Mouse (Mus musculus) liver, embryonic 16.5 days (tissue): Measurements from ENCODE around the gene Car7. TPM values are rescaled to one million over a fixed set of nuclear protein-coding genes. Genes with fewer than 3 reads are reported as not detected.

Experiments used
- ATAC-seq: fragments of 200-750 bp; cut with Nextera tagmentation; 2 replicates; pipeline ENCODE4 v1.8.0; 2017; ENCODE audit warnings: low read depth, mild to moderate bottlenecking, moderate number of reproducible peaks, moderate library complexity
- H3K27ac ChIP-seq: fragments of 300-500 bp; sonication (generic); 2 replicates; pipeline ENCODE4 v1.5.1; 2014; ENCODE audit warnings: mild to moderate bottlenecking, low read length
- H3K27me3 ChIP-seq: fragments of 300-500 bp; sonication (generic); 2 replicates; pipeline ENCODE4 v1.6.1; 2014; ENCODE audit warnings: low read depth, low read length, mixed read lengths; ENCODE audit not compliant: control insufficient read depth, insufficient read depth
- H3K36me3 ChIP-seq: fragments of 300-500 bp; sonication (generic); 2 replicates; pipeline ENCODE4 v1.6.1; 2014; ENCODE audit warnings: mild to moderate bottlenecking; ENCODE audit not compliant: control insufficient read depth, insufficient read depth
- H3K4me1 ChIP-seq: fragments of 300-500 bp; sonication (generic); 2 replicates; pipeline ENCODE4 v1.6.1; 2014; ENCODE audit warnings: low read depth, low read length, mixed read lengths; ENCODE audit not compliant: control insufficient read depth
- H3K4me2 ChIP-seq: fragments of 300-500 bp; sonication (generic); 2 replicates; pipeline ENCODE4 v1.6.1; 2014; ENCODE audit warnings: low read depth, low read length, mixed read lengths
- H3K4me3 ChIP-seq: fragments of 300-500 bp; sonication (generic); 2 replicates; pipeline ENCODE4 v1.5.1; 2014; ENCODE audit warnings: low read depth, mild to moderate bottlenecking, low read length
- H3K9ac ChIP-seq: fragments of 300-500 bp; sonication (generic); 2 replicates; pipeline ENCODE4 v1.6.1; 2014; ENCODE audit warnings: low read depth, low read length
- H3K9me3 ChIP-seq: fragments of 300-500 bp; sonication (generic); replicated peaks from 2 replicates; pipeline ENCODE4 v1.6.1; 2016; ENCODE audit warnings: low read length; ENCODE audit not compliant: control insufficient read depth
- WGBS: fragments of 180-500 bp; shearing (Covaris S2); extraction: QIAGEN DNeasy Blood & Tissue Kit; methylation state at CpG from one replicate; pipeline ENCODE4 v1.1.7; 2014; ENCODE audit not compliant: insufficient replicate concordance; 5-methylcytosine and 5-hydroxymethylcytosine counted together
- polyA plus RNA-seq: library from polyadenylated mRNA; unstranded; fragments of >200 nt; fragmentation: Nextera tagmentation; extraction: Ambion mirVana; gene quantifications from 2 replicates; pipeline ENCODE4 v1.2.1, GENCODE M21; 2015

The Car7 gene
- polyA plus RNA-seq, 1 experiment from 2014 or later, result 2.0 TPM

- Histone ChIP-seq H3K4me3 (peak overlapping the region; percentile 87), H3K9me3 (no peaks in the 10 kb centered on the region), H3K9ac (no peak overlapping the region; the same call in 1 of the 2 replicates), H3K27me3 (peaks cover 19% of the 10 kb centered on the region), H3K4me2 (peak overlapping the region; percentile 82), H3K4me1 (peaks cover 26% of the 10 kb centered on the region), H3K27ac (no peak overlapping the region), H3K36me3 (no peaks in the 10 kb centered on the region)
- WGBS, result 69% methylated on average over 4 of the region's 4 CpGs
- ATAC-seq, result no peak
Observed at GRCm38 (mm10) chr8:104536028-104536427, 1.5 kb downstream of the Car7 start.

- Histone ChIP-seq H3K4me1 (peaks cover 20% of the 10 kb centered on the region), H3K36me3 (no peaks in the 10 kb centered on the region), H3K4me2 (no peak overlapping the region), H3K9ac (no peak overlapping the region), H3K27me3 (peaks cover 45% of the 10 kb centered on the region), H3K9me3 (no peaks in the 10 kb centered on the region), H3K27ac (no peak overlapping the region), H3K4me3 (no peak overlapping the region)
- WGBS, result 69% methylated on average over 4 of the region's 4 CpGs
- ATAC-seq, result no peak
Observed at GRCm38 (mm10) chr8:104538896-104539295, 4.4 kb downstream of the Car7 start.

DNA sequence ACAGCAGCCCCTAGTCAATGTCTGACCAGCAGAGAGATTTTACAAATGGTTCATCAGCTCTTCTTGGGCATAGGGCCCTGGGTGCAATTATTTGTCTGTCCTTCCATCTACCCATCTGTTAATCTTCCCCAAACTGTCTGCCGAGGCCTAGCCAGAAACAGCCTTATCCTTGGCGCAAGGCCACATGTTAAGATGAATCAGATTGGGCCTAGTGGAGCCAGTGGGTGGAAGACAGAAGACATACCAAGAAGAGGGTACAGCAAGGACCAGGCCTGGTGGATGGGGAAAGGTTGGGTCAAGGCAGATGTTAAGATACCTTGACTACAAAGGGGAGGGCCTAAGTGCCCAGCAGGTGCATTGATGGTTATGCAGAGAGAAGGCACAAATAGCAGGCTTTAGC, 5.1 kb downstream of the Car7 start:
- peaks cover 20% of the 10 kb centered on the region for H3K4me1 ChIP-seq
- WGBS, result 58% methylated on average over 2 of the region's 2 CpGs
- ATAC-seq, result no peak
- H3K27me3 ChIP-seq, result peaks cover 45% of the 10 kb centered on the region
- H3K9me3 ChIP-seq, result no peaks in the 10 kb centered on the region
- no peak overlapping the region for H3K27ac ChIP-seq
- H3K4me3 ChIP-seq, result no peak overlapping the region
- no peaks in the 10 kb centered on the region for H3K36me3 ChIP-seq
- no peak overlapping the region for H3K9ac ChIP-seq
- no peak overlapping the region for H3K4me2 ChIP-seq

DNA sequence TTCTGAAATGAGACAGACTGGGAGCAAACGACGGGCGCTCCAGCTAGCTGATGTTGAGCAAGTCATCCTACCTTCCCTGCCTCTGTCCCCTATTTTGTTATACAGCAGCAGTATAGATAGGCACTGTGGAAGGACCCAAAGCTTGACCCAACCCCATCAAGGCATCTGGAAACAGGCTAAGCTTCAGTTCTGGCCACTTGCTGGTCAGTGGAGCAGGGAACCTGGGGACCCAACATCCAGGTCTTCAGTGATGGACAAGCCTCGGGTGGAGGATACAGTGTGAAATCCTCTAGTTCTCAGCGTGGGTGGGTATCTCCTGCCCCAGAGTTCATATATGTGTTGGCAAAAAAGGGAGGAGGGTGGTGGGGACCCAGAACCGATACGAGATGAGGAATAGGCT, 5.7 kb downstream of the Car7 start:
- no peak overlapping the region for H3K4me3 ChIP-seq
- peaks cover 45% of the 10 kb centered on the region for H3K27me3 ChIP-seq
- no peak for ATAC-seq
- 27% methylated on average over 7 of the region's 7 CpGs for WGBS
- peaks cover 15% of the 10 kb centered on the region for H3K4me1 ChIP-seq
- no peaks in the 10 kb centered on the region for H3K9me3 ChIP-seq
- H3K9ac ChIP-seq, result no peak overlapping the region
- H3K36me3 ChIP-seq, result no peaks in the 10 kb centered on the region
- H3K27ac ChIP-seq, result no peak overlapping the region
- H3K4me2 ChIP-seq, result peak overlapping the region; percentile 75

GRCm38 (mm10) chr8:104540710-104541514, 6.4 kb downstream of the Car7 start:
- Histone ChIP-seq H3K4me2 (peak overlapping the region; percentile 75), H3K27me3 (peaks cover 45% of the 10 kb centered on the region), H3K9me3 (no peaks in the 10 kb centered on the region), H3K9ac (0 out of 2 replicates have a peak overlapping the region, but pooled peaks have one; percentile 28), H3K4me1 (peaks cover 8% of the 10 kb centered on the region; the same call in 1 of the 2 replicates), H3K36me3 (no peaks in the 10 kb centered on the region), H3K4me3 (peak overlapping the region; percentile 55), H3K27ac (no peak overlapping the region)
- ATAC-seq, result peak; percentile 44
- WGBS, result 1% methylated on average over 76 of the region's 76 CpGs

- Histone ChIP-seq H3K27me3 (peaks cover 45% of the 10 kb centered on the region), H3K4me3 (peak overlapping the region; percentile 55), H3K27ac (no peak overlapping the region), H3K9ac (0 out of 2 replicates have a peak overlapping the region, but pooled peaks have one; percentile 28), H3K9me3 (no peaks in the 10 kb centered on the region), H3K4me1 (peaks cover 7% of the 10 kb centered on the region; the same call in 1 of the 2 replicates), H3K4me2 (peak overlapping the region; percentile 75), H3K36me3 (no peaks in the 10 kb centered on the region)
- 6% methylated on average over 8 of the region's 8 CpGs for WGBS
- ATAC-seq, result no peak
Observed at GRCm38 (mm10) chr8:104541515-104541880, 7.0 kb downstream of the Car7 start.

DNA sequence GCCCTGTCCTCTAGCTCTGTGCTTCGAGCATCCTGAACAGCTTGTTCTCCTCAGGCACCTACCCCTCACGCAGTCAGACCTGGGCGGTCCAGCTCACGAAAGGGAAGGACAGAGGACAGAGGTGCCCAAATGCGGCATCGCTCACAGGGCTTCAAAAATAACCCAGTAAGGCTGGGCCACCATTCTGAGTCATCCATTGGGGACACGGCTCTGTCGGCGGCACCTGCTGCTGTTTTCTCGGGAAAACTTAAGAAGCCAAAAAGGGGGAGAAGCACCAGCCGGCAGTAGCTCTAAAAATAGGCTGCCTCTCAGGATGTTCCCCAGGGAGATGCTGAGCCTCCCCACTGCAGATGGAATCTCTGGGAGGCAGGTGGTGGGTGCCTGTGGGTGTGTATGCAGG, 7.7 kb downstream of the Car7 start:
- Histone ChIP-seq H3K36me3 (no peaks in the 10 kb centered on the region), H3K27me3 (peaks cover 45% of the 10 kb centered on the region), H3K4me1 (peaks cover 7% of the 10 kb centered on the region; the same call in 1 of the 2 replicates), H3K9ac (no peak overlapping the region), H3K4me2 (no peak overlapping the region), H3K9me3 (no peaks in the 10 kb centered on the region), H3K27ac (no peak overlapping the region), H3K4me3 (no peak overlapping the region)
- ATAC-seq, result no peak
- 13% methylated on average over 11 of the region's 11 CpGs for WGBS

GRCm38 (mm10) chr8:104543440-104544045, 9.1 kb downstream of the Car7 start:
- Histone ChIP-seq H3K4me3 (no peak overlapping the region), H3K9me3 (no peaks in the 10 kb centered on the region), H3K4me2 (no peak overlapping the region), H3K9ac (no peak overlapping the region), H3K36me3 (no peaks in the 10 kb centered on the region), H3K4me1 (peaks cover 7% of the 10 kb centered on the region; the same call in 1 of the 2 replicates), H3K27ac (no peak overlapping the region), H3K27me3 (peaks cover 45% of the 10 kb centered on the region)
- WGBS, result 72% methylated on average over 8 of the region's 8 CpGs
- ATAC-seq, result no peak

GRCm38 (mm10) chr8:104555191-104555590, 20.7 kb downstream of the Car7 start:
- no peaks in the 10 kb centered on the region for H3K4me1 ChIP-seq
- no peak overlapping the region for H3K4me3 ChIP-seq
- no peaks in the 10 kb centered on the region for H3K9me3 ChIP-seq
- H3K36me3 ChIP-seq, result no peaks in the 10 kb centered on the region
- H3K27ac ChIP-seq, result no peak overlapping the region
- 65% methylated on average over 4 of the region's 4 CpGs for WGBS
- no peak overlapping the region for H3K9ac ChIP-seq
- H3K27me3 ChIP-seq, result no peaks in the 10 kb centered on the region
- ATAC-seq, result no peak
- H3K4me2 ChIP-seq, result no peak overlapping the region
